Mouse (Mus musculus) yolk sac, embryonic 10.5 days (tissue): ENCODE data around the gene Tax1bp3.

Experiments used
- DNase-seq: peaks from one replicate; pipeline ENCODE4 v3.0.0-alpha.2; 2017; ENCODE audit warnings: low spot score

The Tax1bp3 gene

GRCm38 (mm10) chr11:73176608-73177508 lies at the start of gene Tax1bp3, which contains the start of gene Emc6:
Gene Tax1bp3, plus strand, starts transcription at chr11:73177083.
Gene Emc6, minus strand, starts transcription at chr11:73177037.
- DNase-seq, result peak; percentile 96

- DNase-seq, result no peak
Observed at GRCm38 (mm10) chr11:73131020-73131419, 45.9 kb upstream of the Tax1bp3 start.

GRCm38 (mm10) chr11:73132999-73133398 lies 43.9 kb upstream of the Tax1bp3 start:
- DNase-seq, result no peak

- no peak for DNase-seq
Observed at GRCm38 (mm10) chr11:73134222-73134621, 42.7 kb upstream of the Tax1bp3 start.

GRCm38 (mm10) chr11:73136587-73136986 lies 40.3 kb upstream of the Tax1bp3 start:
- no peak for DNase-seq

GRCm38 (mm10) chr11:73137116-73137515 lies 39.8 kb upstream of the Tax1bp3 start:
- peak; percentile 16 for DNase-seq

GRCm38 (mm10) chr11:73137591-73138501 lies 39.0 kb upstream of the Tax1bp3 start, which contains the start of gene Haspin:
Gene Haspin, minus strand, starts transcription at chr11:73138294.
- DNase-seq, result peak; percentile 89

GRCm38 (mm10) chr11:73144261-73144681 lies 32.6 kb upstream of the Tax1bp3 start:
- DNase-seq, result no peak

GRCm38 (mm10) chr11:73146026-73146974 lies 30.6 kb upstream of the Tax1bp3 start:
- DNase-seq, result no peak

GRCm38 (mm10) chr11:73146975-73147365 lies 29.9 kb upstream of the Tax1bp3 start:
- DNase-seq, result no peak

- DNase-seq, result no peak
Observed at GRCm38 (mm10) chr11:73148209-73148608, 28.7 kb upstream of the Tax1bp3 start.

GRCm38 (mm10) chr11:73155071-73155470 lies 21.8 kb upstream of the Tax1bp3 start:
- DNase-seq, result no peak

- DNase-seq, result peak; percentile 45
Observed at GRCm38 (mm10) chr11:73159957-73160810, 16.7 kb upstream of the Tax1bp3 start, which contains the start of gene P2rx5. Gene P2rx5, plus strand, starts transcription at chr11:73160421.

- DNase-seq, result no peak
Observed at GRCm38 (mm10) chr11:73160811-73161200, 16.1 kb upstream of the Tax1bp3 start.

- DNase-seq, result no peak
Observed at GRCm38 (mm10) chr11:73161616-73162015, 15.3 kb upstream of the Tax1bp3 start.

- DNase-seq, result no peak
Observed at GRCm38 (mm10) chr11:73162284-73162683, 14.6 kb upstream of the Tax1bp3 start.

GRCm38 (mm10) chr11:73168071-73168470 lies 8.8 kb upstream of the Tax1bp3 start:
- DNase-seq, result no peak

GRCm38 (mm10) chr11:73168576-73168975 lies 8.3 kb upstream of the Tax1bp3 start:
- no peak for DNase-seq

GRCm38 (mm10) chr11:73169231-73169630 lies 7.7 kb upstream of the Tax1bp3 start:
- DNase-seq, result peak; percentile 38

GRCm38 (mm10) chr11:73172186-73172585 lies 4.7 kb upstream of the Tax1bp3 start:
- DNase-seq, result no peak
